Mouse (Mus musculus): ENCODE measurements around the gene Acsl1. TPM values are rescaled to one million over a fixed set of nuclear protein-coding genes. Genes with fewer than 3 reads are reported as not detected.
A peak's percentile ranks its signal among the peaks of the same experiment; 100 is the strongest.

Acsl1 gene
- polyA plus RNA-seq, 1 experiment from 2014 or later = 42.5 TPM

GRCm38 (mm10) chr8:46449063-46449462 is 21.8 kb upstream of the Acsl1 start:
- no peak overlapping the region for H3K9ac ChIP-seq
- peaks cover 17% of the 10 kb centered on the region for H3K4me1 ChIP-seq
- H3K36me3 ChIP-seq = no peaks in the 10 kb centered on the region
- H3K27me3 ChIP-seq (replicated peaks) = no peaks in the 10 kb centered on the region
- no peak overlapping the region for H3K4me2 ChIP-seq
- H3K4me3 ChIP-seq = no peak overlapping the region
- WGBS (ENCODE audit: insufficient replicate concordance) = 59% methylated on average over 4 of the region's 4 CpGs
- H3K27ac ChIP-seq = no peak overlapping the region
- H3K9me3 ChIP-seq (replicated peaks) = peaks cover 4% of the 10 kb centered on the region
- ATAC-seq = no peak

- Histone ChIP-seq H3K4me2 (no peak overlapping the region), H3K9ac (no peak overlapping the region), H3K4me1 (peaks cover 17% of the 10 kb centered on the region), H3K9me3 (replicated peaks) (peaks cover 10% of the 10 kb centered on the region), H3K27me3 (replicated peaks) (no peaks in the 10 kb centered on the region), H3K36me3 (no peaks in the 10 kb centered on the region), H3K27ac (no peak overlapping the region), H3K4me3 (no peak overlapping the region)
- ATAC-seq = no peak
- 63% methylated on average over 8 of the region's 8 CpGs for WGBS (ENCODE audit: insufficient replicate concordance)
Measured at GRCm38 (mm10) chr8:46449723-46450251, 21.1 kb upstream of the Acsl1 start.

DNA sequence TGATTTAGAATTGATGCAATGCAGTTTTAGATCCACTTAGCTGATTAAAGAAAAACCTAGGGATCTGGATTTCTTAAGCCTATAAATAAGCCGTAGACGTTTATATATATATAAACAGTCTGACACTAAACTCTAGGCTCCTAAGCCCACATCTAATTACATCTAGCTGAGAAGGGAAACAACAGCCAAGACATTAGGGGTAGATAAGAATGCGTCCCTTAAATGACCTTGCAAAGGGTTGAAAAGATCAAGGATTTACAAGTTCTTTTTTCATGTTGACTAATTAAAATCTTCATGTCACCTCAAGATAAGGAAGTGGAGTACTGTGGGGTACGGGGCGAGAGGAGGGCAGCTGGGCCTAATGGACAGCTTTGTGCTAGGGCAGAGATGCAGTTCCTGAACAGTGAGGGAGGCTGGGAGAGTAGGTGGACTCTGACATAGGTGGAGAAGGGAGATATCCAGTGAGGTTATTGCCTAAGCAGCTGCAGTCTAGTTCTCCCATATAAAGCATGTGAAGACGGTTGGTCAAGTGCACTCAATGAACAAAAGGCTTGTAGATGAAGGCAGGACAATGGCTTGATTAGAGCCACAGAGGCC is 12.5 kb upstream of the Acsl1 start:
- no peaks in the 10 kb centered on the region for H3K4me1 ChIP-seq
- H3K4me3 ChIP-seq = no peak overlapping the region
- WGBS (ENCODE audit: insufficient replicate concordance) = 55% methylated on average over 6 of the region's 6 CpGs
- 0 out of 2 replicates have a peak, but pooled peaks cover 6% of the 10 kb centered on the region for H3K27me3 ChIP-seq (replicated peaks)
- peaks cover 10% of the 10 kb centered on the region for H3K9me3 ChIP-seq (replicated peaks)
- no peak overlapping the region for H3K4me2 ChIP-seq
- ATAC-seq = no peak
- H3K36me3 ChIP-seq = no peaks in the 10 kb centered on the region
- H3K27ac ChIP-seq = no peak overlapping the region
- no peak overlapping the region for H3K9ac ChIP-seq

- no peaks in the 10 kb centered on the region for H3K36me3 ChIP-seq
- H3K4me2 ChIP-seq = no peak overlapping the region
- H3K4me3 ChIP-seq = no peak overlapping the region
- H3K9ac ChIP-seq = no peak overlapping the region
- H3K27ac ChIP-seq = no peak overlapping the region
- no peaks in the 10 kb centered on the region for H3K27me3 ChIP-seq (replicated peaks)
- 50% methylated on average over 2 of the region's 2 CpGs for WGBS (ENCODE audit: insufficient replicate concordance)
- H3K9me3 ChIP-seq (replicated peaks) = no peaks in the 10 kb centered on the region
- H3K4me1 ChIP-seq = peaks cover 29% of the 10 kb centered on the region
- ATAC-seq = no peak
Measured at GRCm38 (mm10) chr8:46468400-46468799, 2.4 kb upstream of the Acsl1 start.

DNA sequence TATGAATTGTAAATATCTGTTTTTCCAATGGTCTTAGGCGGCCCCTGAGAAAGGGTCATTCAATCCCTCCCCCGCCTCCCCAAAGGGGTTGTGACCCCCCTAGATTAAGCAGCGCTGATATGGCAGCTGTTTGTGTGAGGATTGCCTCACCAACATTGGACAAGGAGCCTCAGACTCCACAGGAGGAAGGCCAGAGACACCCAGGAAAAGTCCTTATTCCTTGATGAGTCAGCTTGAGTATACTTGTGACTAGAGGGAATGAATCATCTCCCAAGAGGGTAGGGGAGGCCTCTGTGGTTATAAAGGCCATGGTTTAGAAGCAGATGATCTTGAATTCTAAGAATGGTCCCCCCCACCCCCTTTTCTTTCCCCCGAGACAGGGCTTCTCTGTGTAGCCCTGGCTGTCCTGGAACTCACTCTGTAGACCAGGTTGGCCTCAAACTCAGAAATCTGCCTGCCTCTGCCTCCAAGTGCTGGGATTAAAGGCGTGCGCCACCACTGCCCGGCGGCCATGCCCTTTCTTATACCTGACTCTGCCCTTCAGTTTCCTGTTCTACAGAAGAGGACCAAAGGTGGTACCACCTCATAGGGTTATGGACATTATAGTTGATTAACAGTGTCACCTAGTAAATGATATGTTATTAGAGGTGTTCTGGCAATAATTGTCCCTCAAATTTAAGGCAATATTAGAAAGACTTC is 1.6 kb upstream of the Acsl1 start:
- no peaks in the 10 kb centered on the region for H3K27me3 ChIP-seq (replicated peaks)
- no peaks in the 10 kb centered on the region for H3K9me3 ChIP-seq (replicated peaks)
- no peak overlapping the region for H3K9ac ChIP-seq
- H3K4me1 ChIP-seq = peaks cover 35% of the 10 kb centered on the region
- WGBS (ENCODE audit: insufficient replicate concordance) = 79% methylated on average over 8 of the region's 8 CpGs
- no peak overlapping the region for H3K4me3 ChIP-seq
- no peak for ATAC-seq
- no peak overlapping the region for H3K4me2 ChIP-seq
- H3K36me3 ChIP-seq = no peaks in the 10 kb centered on the region
- H3K27ac ChIP-seq = no peak overlapping the region

DNA sequence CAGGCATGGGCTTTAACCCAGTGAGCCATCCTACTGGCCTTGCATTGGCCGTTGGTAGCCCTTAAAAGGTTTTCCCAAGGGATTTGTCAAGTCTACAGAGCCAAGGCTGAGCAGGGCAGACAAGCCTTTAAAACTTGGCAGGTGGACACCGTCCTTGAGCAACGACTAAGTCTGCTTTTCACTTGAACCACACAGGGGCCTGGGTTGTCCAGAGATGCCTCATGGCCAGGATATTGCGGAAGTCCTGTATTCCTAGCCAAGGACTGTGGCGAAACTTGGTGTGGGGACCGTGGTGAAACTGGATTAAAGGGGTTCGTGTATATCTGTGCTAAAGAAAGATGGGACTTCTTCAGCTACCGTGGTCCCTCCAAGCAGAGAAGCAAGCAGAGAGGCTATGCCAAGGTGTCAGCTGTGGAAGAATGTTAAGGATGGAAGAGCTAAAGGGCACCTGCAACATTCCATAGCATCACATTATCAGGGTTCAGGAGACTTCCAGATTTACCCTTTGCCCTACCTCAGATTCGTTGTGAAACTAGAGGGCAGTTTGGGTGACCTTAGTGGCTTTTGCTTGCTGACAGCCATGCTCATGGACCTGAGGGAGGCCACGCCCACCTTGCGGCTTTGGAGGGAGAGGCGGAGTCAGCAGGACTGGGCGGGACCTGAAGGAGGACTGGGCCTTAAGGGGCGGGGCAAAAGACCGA is 596 bp upstream of the Acsl1 start:
- peak; percentile 0; the same call in 1 of the 2 replicates for ATAC-seq
- Histone ChIP-seq H3K27me3 (replicated peaks) (no peaks in the 10 kb centered on the region), H3K9me3 (replicated peaks) (no peaks in the 10 kb centered on the region), H3K9ac (no peak overlapping the region), H3K27ac (peak overlapping the region; percentile 67), H3K4me1 (peaks cover 44% of the 10 kb centered on the region), H3K4me3 (peak overlapping the region; percentile 90), H3K36me3 (no peaks in the 10 kb centered on the region), H3K4me2 (peak overlapping the region; percentile 98)
- WGBS (ENCODE audit: insufficient replicate concordance) = 34% methylated on average over 15 of the region's 15 CpGs

DNA sequence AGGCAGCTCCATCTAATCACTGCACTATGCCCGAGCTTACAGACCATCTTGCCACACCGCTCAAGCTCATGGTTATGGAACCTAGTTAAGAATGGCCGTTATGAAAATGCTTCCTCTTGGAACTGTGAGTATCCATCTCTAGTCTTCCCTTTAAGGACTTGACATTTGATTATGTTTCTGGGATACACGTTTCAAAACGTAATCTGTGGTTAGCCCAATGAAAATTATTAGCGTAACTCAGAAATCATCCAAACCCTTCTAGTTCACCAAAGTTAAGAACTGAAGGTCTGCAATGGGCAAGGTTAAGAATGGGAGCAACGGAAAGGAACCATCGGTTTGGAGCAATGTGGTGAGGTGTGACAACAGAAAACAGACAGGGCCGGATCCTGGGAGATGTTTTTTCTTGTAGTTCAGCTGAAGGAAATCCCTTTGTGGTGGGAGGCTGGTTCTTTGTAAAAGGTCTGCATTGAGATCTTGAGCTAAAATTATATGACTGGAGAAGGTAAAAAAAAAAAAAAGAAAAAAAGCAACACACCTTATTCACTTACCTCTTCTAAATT is 1.2 kb downstream of the Acsl1 start:
- Histone ChIP-seq H3K4me1 (peaks cover 62% of the 10 kb centered on the region), H3K27me3 (replicated peaks) (no peaks in the 10 kb centered on the region), H3K9me3 (replicated peaks) (no peaks in the 10 kb centered on the region), H3K9ac (peak overlapping the region; percentile 93), H3K4me3 (peak overlapping the region; percentile 90), H3K36me3 (peaks cover 4% of the 10 kb centered on the region; the same call in 1 of the 2 replicates), H3K27ac (peak overlapping the region; percentile 48), H3K4me2 (peak overlapping the region; percentile 98)
- 36% methylated on average over 9 of the region's 9 CpGs for WGBS (ENCODE audit: insufficient replicate concordance)
- ATAC-seq = no peak

DNA sequence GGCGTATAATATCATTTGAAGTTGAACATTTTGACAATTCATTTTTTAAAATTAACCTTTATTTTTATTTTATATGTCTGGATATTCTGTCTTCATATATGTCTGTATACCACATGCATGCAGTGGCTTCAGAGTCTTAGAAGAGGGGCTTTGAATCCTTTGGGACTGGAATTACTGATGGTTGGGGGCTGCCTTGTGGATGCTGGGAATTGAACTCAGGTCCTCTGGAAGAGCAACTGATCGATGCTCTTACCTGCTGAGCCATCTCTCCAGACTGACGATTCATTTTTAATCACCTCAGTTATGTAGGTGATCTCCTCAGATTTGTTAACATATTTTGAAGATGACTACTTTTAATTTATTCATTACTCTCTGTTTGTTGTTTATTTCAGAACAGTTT is 3.3 kb downstream of the Acsl1 start:
- Histone ChIP-seq H3K4me3 (no peak overlapping the region), H3K9me3 (replicated peaks) (no peaks in the 10 kb centered on the region), H3K9ac (peak overlapping the region; percentile 41; the same call in 1 of the 2 replicates), H3K27ac (peak overlapping the region; percentile 25; the same call in 1 of the 2 replicates), H3K36me3 (peaks cover 4% of the 10 kb centered on the region; the same call in 1 of the 2 replicates), H3K4me2 (0 out of 2 replicates have a peak overlapping the region, but pooled peaks have one; percentile 14), H3K27me3 (replicated peaks) (no peaks in the 10 kb centered on the region), H3K4me1 (peaks cover 81% of the 10 kb centered on the region)
- 80% methylated on average over 3 of the region's 3 CpGs for WGBS (ENCODE audit: insufficient replicate concordance)
- ATAC-seq = no peak

GRCm38 (mm10) chr8:46474634-46475033 is 3.8 kb downstream of the Acsl1 start:
- H3K27ac ChIP-seq = peak overlapping the region; percentile 80
- ATAC-seq = no peak
- peaks cover 4% of the 10 kb centered on the region; the same call in 1 of the 2 replicates for H3K36me3 ChIP-seq
- no peaks in the 10 kb centered on the region for H3K9me3 ChIP-seq (replicated peaks)
- peak overlapping the region; percentile 51 for H3K9ac ChIP-seq
- no peaks in the 10 kb centered on the region for H3K27me3 ChIP-seq (replicated peaks)
- H3K4me1 ChIP-seq = peaks cover 84% of the 10 kb centered on the region
- peak overlapping the region; percentile 4; the same call in 1 of the 2 replicates for H3K4me3 ChIP-seq
- H3K4me2 ChIP-seq = peak overlapping the region; percentile 47
- 30% methylated on average over 6 of the region's 6 CpGs for WGBS (ENCODE audit: insufficient replicate concordance)

GRCm38 (mm10) chr8:46475404-46475803 is 4.6 kb downstream of the Acsl1 start:
- Histone ChIP-seq H3K27ac (peak overlapping the region; percentile 80), H3K4me1 (peaks cover 85% of the 10 kb centered on the region), H3K9ac (peak overlapping the region; percentile 51)

DNA sequence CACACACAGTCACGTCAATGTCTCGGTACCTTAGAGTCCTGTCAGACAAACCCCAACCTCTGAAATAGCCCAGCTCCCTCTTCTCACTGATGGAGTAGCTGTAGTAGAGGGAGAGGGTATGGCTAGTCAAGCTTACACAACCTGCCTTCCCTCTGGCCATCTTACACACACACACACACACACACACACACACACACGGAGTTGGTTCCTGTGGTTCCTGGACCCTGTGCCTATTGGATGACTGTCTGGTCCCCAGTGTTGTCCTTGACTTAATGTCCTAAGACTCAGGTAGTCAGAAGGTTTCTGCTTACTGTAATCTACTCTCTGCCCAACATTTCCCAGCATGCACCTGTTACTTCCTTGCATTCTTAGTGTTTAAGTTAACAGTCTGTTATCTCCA is 5.1 kb downstream of the Acsl1 start:
- peaks cover 4% of the 10 kb centered on the region; the same call in 1 of the 2 replicates for H3K36me3 ChIP-seq
- peaks cover 87% of the 10 kb centered on the region for H3K4me1 ChIP-seq
- H3K27me3 ChIP-seq (replicated peaks) = no peaks in the 10 kb centered on the region
- 0 out of 2 replicates have a peak overlapping the region, but pooled peaks have one; percentile 12 for H3K9ac ChIP-seq
- no peaks in the 10 kb centered on the region for H3K9me3 ChIP-seq (replicated peaks)
- no peak overlapping the region for H3K4me3 ChIP-seq
- 81% methylated on average over 3 of the region's 3 CpGs for WGBS (ENCODE audit: insufficient replicate concordance)
- peak overlapping the region; percentile 80 for H3K27ac ChIP-seq
- no peak for ATAC-seq
- H3K4me2 ChIP-seq = peak overlapping the region; percentile 47; the same call in 1 of the 2 replicates

More at GRCm38 (mm10) chr8:46475404-46475803, 4.6 kb downstream of the Acsl1 start:
- H3K36me3 ChIP-seq = peaks cover 4% of the 10 kb centered on the region; the same call in 1 of the 2 replicates
- H3K4me2 ChIP-seq = peak overlapping the region; percentile 47
- WGBS (ENCODE audit: insufficient replicate concordance) = 81% methylated on average over 11 of the region's 11 CpGs
- H3K9me3 ChIP-seq (replicated peaks) = no peaks in the 10 kb centered on the region
- H3K4me3 ChIP-seq = no peak overlapping the region
- no peaks in the 10 kb centered on the region for H3K27me3 ChIP-seq (replicated peaks)
- ATAC-seq = no peak
